Mouse (Mus musculus) intestine, postnatal 0 days (tissue): Measurements from ENCODE around the gene St3gal6. TPM values are rescaled to one million over a fixed set of nuclear protein-coding genes. Genes with fewer than 3 reads are reported as not detected.

ENCODE experiments used
- ATAC-seq: fragments of 200-750 bp; cut with Nextera tagmentation; 2 replicates; pipeline ENCODE4 v1.8.0; 2017; ENCODE audit warnings: mild to moderate bottlenecking, moderate TSS enrichment, moderate library complexity
- H3K27ac ChIP-seq: fragments of 300-500 bp; sonication (generic); 2 replicates; pipeline ENCODE4 v1.5.1; 2014; ENCODE audit warnings: mild to moderate bottlenecking, low read depth, low read length, moderate library complexity
- H3K27me3 ChIP-seq: fragments of 300-500 bp; sonication (generic); replicated peaks from 2 replicates; pipeline ENCODE4 v1.6.1; 2014; ENCODE audit warnings: low read length, mixed read lengths; ENCODE audit not compliant: control insufficient read depth, insufficient read depth
- H3K36me3 ChIP-seq: fragments of 300-500 bp; sonication (generic); 2 replicates; pipeline ENCODE4 v1.6.1; 2014; ENCODE audit warnings: mild to moderate bottlenecking, moderate library complexity; ENCODE audit not compliant: control insufficient read depth, insufficient read depth
- H3K4me1 ChIP-seq: fragments of 300-500 bp; sonication (generic); replicated peaks from 2 replicates; pipeline ENCODE4 v1.6.1; 2014; ENCODE audit warnings: antibody characterized with exemption, low read length, mixed read lengths; ENCODE audit not compliant: control insufficient read depth, insufficient read depth
- H3K4me2 ChIP-seq: fragments of 300-500 bp; sonication (generic); replicated peaks from 2 replicates; pipeline ENCODE4 v1.6.1; 2014; ENCODE audit warnings: low read depth, mild to moderate bottlenecking, moderate library complexity
- H3K4me3 ChIP-seq: fragments of 300-500 bp; sonication (generic); 2 replicates; pipeline ENCODE4 v1.5.1; 2014; ENCODE audit warnings: low read depth, low read length
- H3K9ac ChIP-seq: fragments of 300-500 bp; sonication (generic); 2 replicates; pipeline ENCODE4 v1.6.1; 2014; ENCODE audit warnings: mild to moderate bottlenecking, low read depth, low read length
- H3K9me3 ChIP-seq: fragments of 300-500 bp; sonication (generic); 2 replicates; pipeline ENCODE4 v1.6.1; 2016; ENCODE audit warnings: mixed run types; ENCODE audit not compliant: control insufficient read depth
- CTCF ChIP-seq: sonication (generic); IDR thresholded peaks from 2 replicates; pipeline ENCODE4 v1.5.1; 2016; ENCODE audit warnings: low read depth, mild to moderate bottlenecking, control low read depth, antibody characterized with exemption, moderate library complexity
- WGBS: fragments of 180-500 bp; shearing (Covaris S2); extraction: QIAGEN DNeasy Blood & Tissue Kit; methylation state at CpG from one replicate; pipeline ENCODE4 v1.1.7; 2014; 5-methylcytosine and 5-hydroxymethylcytosine counted together
- polyA plus RNA-seq: library from polyadenylated mRNA; unstranded; fragments of >200 nt; fragmentation: Nextera tagmentation; extraction: Ambion mirVana; gene quantifications from 2 replicates; pipeline ENCODE4 v1.2.1, GENCODE M21; 2015

St3gal6 gene
- polyA plus RNA-seq, 1 experiment from 2014 or later, result 32.5 TPM

DNA sequence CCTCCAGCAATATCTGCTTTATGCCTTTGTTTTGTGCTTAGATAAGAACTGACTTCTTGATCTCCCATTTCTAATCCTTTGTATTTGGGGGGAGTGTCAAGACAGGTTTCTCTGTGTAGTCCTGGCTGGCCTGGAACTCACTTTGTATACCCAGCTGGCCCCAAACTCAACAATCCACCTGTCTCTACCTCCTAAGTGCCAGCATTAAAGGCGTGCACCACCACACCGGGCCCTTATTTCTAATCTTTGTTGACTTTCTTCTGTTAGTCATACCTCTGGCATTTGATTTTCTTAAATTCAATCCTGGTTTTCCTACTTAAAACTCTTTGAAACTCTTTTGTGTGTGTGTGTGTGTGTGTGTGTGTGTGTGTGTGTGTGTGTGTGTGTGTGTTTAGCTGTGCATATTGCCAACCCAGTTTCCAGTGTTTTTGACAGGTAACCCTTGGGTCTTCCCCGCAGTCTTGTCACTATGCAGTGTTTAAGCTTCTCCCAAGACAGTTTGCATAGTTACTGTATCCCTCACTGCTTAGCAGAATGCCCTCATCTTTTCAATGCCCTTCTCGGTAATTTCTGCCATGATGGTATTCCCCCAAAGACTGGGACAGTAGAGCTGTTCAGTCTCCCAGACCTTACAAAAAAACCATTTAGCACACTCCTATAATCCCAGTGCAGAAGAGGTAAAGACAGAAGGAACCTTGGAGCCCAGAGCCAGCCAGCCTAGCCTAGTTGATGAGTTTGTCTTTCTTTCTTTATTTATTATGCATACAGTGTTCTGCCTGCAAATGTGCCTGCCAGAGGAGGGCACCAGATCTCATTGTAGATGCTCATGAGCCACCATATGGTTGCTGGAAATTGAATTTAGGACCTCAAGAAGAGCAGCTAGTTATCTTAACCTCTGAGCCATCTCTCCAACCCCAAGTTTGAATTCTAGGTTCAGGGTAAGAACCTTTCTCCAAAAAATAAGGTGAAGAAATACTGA, 77.5 kb downstream of the St3gal6 start:
- Histone ChIP-seq H3K27ac (no peak overlapping the region), H3K9ac (no peak overlapping the region), H3K36me3 (no peaks in the 10 kb centered on the region), H3K27me3 (no peaks in the 10 kb centered on the region), H3K4me2 (no peak overlapping the region), H3K9me3 (no peaks in the 10 kb centered on the region), H3K4me1 (no peaks in the 10 kb centered on the region), H3K4me3 (no peak overlapping the region)
- TF ChIP-seq CTCF, result peak; percentile 37; the same call in 1 of the 2 replicates
- WGBS, result 67% methylated on average over 4 of the region's 4 CpGs
- no peak for ATAC-seq

DNA sequence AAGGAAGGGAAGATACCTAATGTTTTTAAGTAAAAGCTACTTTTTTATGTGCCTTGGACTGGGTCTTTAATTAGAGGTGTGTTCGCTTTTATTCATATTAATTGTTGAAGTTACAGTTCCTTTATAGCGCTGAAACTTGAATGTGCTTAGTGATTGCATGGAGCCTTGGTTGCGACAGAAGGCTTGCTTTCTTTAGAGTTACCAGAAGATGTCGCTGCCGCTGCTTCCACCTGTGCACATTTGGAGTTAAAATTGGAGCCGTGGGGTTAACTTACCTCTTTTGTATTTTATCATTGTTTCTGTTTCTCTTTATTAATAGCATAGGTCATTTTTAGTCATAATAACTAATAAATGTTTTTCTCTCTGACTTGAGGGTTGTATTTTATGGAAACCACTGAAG, 79.3 kb downstream of the St3gal6 start:
- WGBS, result 74% methylated on average over 6 of the region's 6 CpGs

DNA sequence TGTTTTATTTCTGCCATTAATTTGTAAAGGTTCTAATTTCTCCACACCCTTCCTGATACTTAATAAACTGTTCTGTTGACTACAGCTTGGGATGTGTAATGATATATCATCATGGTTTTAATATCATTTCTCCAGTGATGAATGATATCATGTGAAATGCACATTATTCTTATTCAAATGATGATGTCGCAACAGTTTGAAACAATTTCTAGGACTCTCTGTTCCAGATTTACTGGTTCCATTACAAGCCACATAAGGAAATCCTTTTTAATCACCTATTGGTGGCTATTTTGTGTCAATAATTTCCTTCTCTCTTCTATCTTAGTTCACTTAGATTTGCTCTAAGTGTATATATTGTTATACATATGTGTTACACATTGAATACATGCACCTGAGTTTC, 91.7 kb downstream of the St3gal6 start:
- TF ChIP-seq CTCF, result no peak
- Histone ChIP-seq H3K4me1 (0 out of 2 replicates have a peak, but pooled peaks cover 3% of the 10 kb centered on the region), H3K36me3 (no peaks in the 10 kb centered on the region; the same call in 1 of the 2 replicates), H3K4me2 (no peak overlapping the region), H3K4me3 (no peak overlapping the region), H3K9me3 (no peaks in the 10 kb centered on the region), H3K9ac (no peak overlapping the region), H3K27ac (no peak overlapping the region), H3K27me3 (no peaks in the 10 kb centered on the region)
- no peak for ATAC-seq
- WGBS, result 93% methylated on average over 1 of the region's 1 CpGs

More for the DNA sequence above, 79.3 kb downstream of the St3gal6 start:
- H3K4me3 ChIP-seq, result no peak overlapping the region
- H3K36me3 ChIP-seq, result no peaks in the 10 kb centered on the region
- H3K27ac ChIP-seq, result no peak overlapping the region
- H3K9ac ChIP-seq, result no peak overlapping the region
- no peak overlapping the region for H3K4me2 ChIP-seq
- no peaks in the 10 kb centered on the region for H3K27me3 ChIP-seq
- no peak for ATAC-seq
- no peaks in the 10 kb centered on the region for H3K4me1 ChIP-seq
- no peaks in the 10 kb centered on the region for H3K9me3 ChIP-seq
- TF ChIP-seq CTCF, result peak; percentile 64

DNA sequence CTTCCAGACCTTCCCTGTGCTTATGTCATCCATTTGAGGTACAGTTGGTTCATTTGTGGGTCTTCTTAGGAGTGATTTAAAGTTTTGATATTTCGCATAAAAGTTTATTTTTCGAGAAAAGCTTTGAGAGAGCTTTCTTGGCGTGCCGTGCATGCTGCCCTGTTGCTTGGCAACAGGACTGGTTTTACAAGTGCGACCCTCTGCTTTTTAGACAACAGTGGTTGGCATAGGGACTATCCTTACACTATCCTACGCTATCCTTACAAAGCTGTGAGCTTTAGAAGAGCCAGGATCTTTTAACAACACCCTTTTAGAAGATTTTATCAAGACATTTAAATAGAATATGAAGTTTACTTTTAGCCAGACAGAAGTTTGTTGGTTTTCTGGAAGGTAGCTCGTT, 93.8 kb downstream of the St3gal6 start:
- no peaks in the 10 kb centered on the region for H3K27me3 ChIP-seq
- no peak overlapping the region for H3K27ac ChIP-seq
- WGBS, result 69% methylated on average over 7 of the region's 7 CpGs
- H3K4me1 ChIP-seq, result 0 out of 2 replicates have a peak, but pooled peaks cover 3% of the 10 kb centered on the region
- H3K9ac ChIP-seq, result no peak overlapping the region
- H3K4me3 ChIP-seq, result no peak overlapping the region
- no peak for TF ChIP-seq CTCF
- ATAC-seq, result no peak
- H3K9me3 ChIP-seq, result no peaks in the 10 kb centered on the region
- H3K36me3 ChIP-seq, result no peaks in the 10 kb centered on the region
- H3K4me2 ChIP-seq, result no peak overlapping the region

GRCm38 (mm10) chr16:58421696-58422354, 102.2 kb downstream of the St3gal6 start:
- Histone ChIP-seq H3K36me3 (no peaks in the 10 kb centered on the region), H3K4me3 (no peak overlapping the region), H3K9me3 (no peaks in the 10 kb centered on the region), H3K9ac (no peak overlapping the region), H3K4me2 (no peak overlapping the region), H3K27ac (no peak overlapping the region), H3K27me3 (no peaks in the 10 kb centered on the region), H3K4me1 (no peaks in the 10 kb centered on the region)
- no peak for ATAC-seq
- 52% methylated on average over 11 of the region's 11 CpGs for WGBS
- TF ChIP-seq CTCF, result no peak

Other genes with a start within 250 kb of the St3gal6 start
- 2.2 and 2.6 TPM in 2 replicates for gene Dcbld2, start 115.8 kb downstream of the St3gal6 start, polyA plus RNA-seq
- gene Gm813, start 92.7 kb upstream of the St3gal6 start, polyA plus RNA-seq, result not detected in 2 replicates
- gene E330017A01Rik, start 114.5 kb upstream of the St3gal6 start, polyA plus RNA-seq, result not detected in 2 replicates
- 54.5 and 56.7 TPM in 2 replicates for gene Cpox, start 146.0 kb upstream of the St3gal6 start, polyA plus RNA-seq
- gene Gpr15, start 194.8 kb upstream of the St3gal6 start, polyA plus RNA-seq, result 0.20 and 0.34 TPM in 2 replicates
- gene Cldnd1, start 203.7 kb upstream of the St3gal6 start, polyA plus RNA-seq, result 86.0 and 86.1 TPM in 2 replicates
- not detected in 2 replicates for gene Olfr172, start 238.9 kb upstream of the St3gal6 start, polyA plus RNA-seq